Mouse (Mus musculus) layer of hippocampus, adult 9-11 months (tissue): ENCODE results near the gene Adgrf3.

ENCODE experiments used
- DNase-seq: peaks from one replicate; pipeline ENCODE4 v3.0.0; 2022

The Adgrf3 gene

DNA sequence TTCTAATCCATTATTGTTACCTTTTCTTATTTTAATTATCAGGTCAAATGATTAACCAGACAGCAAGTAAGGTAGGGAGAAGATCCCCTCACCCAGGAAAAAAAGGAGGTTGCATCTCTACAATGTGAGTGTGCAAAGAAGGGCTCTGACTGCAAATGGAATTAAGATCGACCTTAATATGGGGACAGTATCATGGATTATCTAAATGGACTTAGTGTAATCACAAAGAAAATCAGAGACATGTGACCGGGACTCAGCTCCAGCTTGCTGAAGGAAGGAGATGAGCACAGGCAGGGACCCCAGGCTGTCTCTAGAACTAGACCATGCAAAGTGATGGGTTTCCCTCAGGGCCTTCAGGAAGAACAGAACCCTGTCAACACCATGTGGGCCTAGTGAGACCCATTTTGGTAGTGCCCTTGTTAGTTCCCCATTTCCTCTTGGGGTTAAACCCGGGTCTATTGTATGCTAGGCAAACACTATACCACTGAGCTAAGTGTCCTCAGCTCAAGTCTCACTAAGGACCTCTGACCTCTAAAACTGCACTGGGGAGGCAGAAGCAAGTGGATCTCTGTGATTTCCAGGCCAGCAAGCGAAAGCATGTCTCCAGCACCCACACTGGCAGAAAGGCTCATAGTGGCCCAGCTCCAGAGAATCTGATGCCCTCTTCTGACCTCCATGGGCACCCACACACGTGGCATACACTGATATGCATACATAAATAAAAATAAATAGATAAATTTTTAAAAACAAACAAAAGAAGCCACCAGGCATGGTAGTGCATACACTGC lies 57.2 kb downstream of the Adgrf3 start:
- no peak for DNase-seq

- DNase-seq, result no peak
Measured at GRCm38 (mm10) chr5:30146526-30146925, 59.0 kb downstream of the Adgrf3 start.
